Mouse (Mus musculus): ENCODE results near the gene Rps29.

DNA sequence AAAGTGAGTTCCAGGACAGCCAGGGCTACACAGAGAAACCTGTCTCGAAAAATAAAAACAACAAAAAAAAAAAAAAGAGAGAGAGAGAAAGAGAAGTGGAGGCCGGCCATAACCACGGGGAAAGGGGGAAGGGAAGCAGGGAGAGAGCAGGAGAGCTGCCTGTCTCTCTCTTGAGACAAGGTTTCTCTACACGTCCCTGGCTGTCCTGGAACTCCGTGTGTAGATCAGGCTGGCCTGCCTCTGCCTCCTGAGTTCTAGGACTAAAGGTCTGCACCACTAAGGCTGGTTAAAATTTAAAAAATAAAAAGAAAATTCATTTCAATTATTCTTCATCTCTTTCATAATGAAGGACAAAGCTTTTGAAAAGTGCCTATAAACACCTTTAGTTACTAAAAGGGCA is 32.4 kb upstream of the Rps29 start:
- TF ChIP-seq POLR2A (IDR thresholded peaks at IDR 0.05; ENCODE audit: extremely low read depth, insufficient read depth, low read length), result no peak
- TF ChIP-seq CTCF (IDR thresholded peaks at IDR 0.05; ENCODE audit: low read depth, low read length), result no peak

Data from liver, adult 2 months (tissue).